Mouse (Mus musculus) lung, adult 2 months (tissue): ENCODE data around the gene Hsf2bp.

Experiments used
- CTCF ChIP-seq: fragments of 200-500 bp; IDR thresholded peaks from 2 replicates; pipeline ENCODE4 v1.5.1; 2011; ENCODE audit warnings: mild to moderate bottlenecking, low read length, control low read depth; ENCODE audit not compliant: insufficient read depth
- POLR2A ChIP-seq: fragments of 200-500 bp; IDR thresholded peaks from 2 replicates; pipeline ENCODE4 v1.6.1; 2011; ENCODE audit warnings: low read depth, mild to moderate bottlenecking, control low read depth, low read length, borderline replicate concordance; ENCODE audit errors: extremely low read depth

DNA sequence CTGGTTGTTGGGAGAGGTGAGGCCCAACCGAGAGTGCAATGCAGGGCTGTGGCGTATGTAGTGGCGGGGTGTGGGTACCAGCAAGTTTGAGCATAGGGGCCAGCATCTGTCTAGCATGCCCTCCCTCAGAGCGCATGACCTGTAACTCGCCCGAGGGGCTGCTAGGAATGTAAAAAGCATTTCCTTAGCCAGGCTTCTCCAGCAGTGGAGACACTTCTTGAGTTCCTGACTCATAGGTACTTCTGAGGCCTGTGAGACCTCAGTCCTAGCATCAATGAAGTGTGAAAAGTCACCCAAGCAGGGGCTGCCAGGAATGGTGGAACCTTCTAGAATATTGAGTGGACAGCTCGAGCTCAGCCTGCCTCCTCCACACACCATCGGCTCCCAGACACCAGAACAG is 117.8 kb downstream of the Hsf2bp start:
- TF ChIP-seq POLR2A (0 out of 2 replicates have a peak, but pooled peaks have one; percentile 2), CTCF (no peak)
